Mouse (Mus musculus) intestine, embryonic 15.5 days (tissue): ENCODE measurements around the gene Zfp551. TPM values are rescaled to one million over a fixed set of nuclear protein-coding genes. Genes with fewer than 3 reads are reported as not detected.

Source experiments
- ATAC-seq: fragments of 200-750 bp; cut with Nextera tagmentation; 2 replicates; pipeline ENCODE4 v1.8.0; 2017; ENCODE audit warnings: moderate TSS enrichment, moderate library complexity
- H3K27ac ChIP-seq: fragments of 300-500 bp; sonication (generic); 2 replicates; pipeline ENCODE4 v1.5.1; 2015; ENCODE audit warnings: mild to moderate bottlenecking, inconsistent platforms
- H3K27me3 ChIP-seq: fragments of 300-500 bp; sonication (generic); replicated peaks from 2 replicates; pipeline ENCODE4 v1.6.1; 2015; ENCODE audit warnings: inconsistent platforms
- H3K36me3 ChIP-seq: fragments of 300-500 bp; sonication (generic); 2 replicates; pipeline ENCODE4 v1.6.1; 2015; ENCODE audit warnings: inconsistent platforms
- H3K4me1 ChIP-seq: fragments of 300-500 bp; sonication (generic); replicated peaks from 2 replicates; pipeline ENCODE4 v1.6.1; 2015; ENCODE audit warnings: inconsistent platforms
- H3K4me2 ChIP-seq: fragments of 300-500 bp; sonication (generic); replicated peaks from 2 replicates; pipeline ENCODE4 v1.6.1; 2015; ENCODE audit warnings: mild to moderate bottlenecking, inconsistent platforms
- H3K4me3 ChIP-seq: fragments of 300-500 bp; sonication (generic); replicated peaks from 2 replicates; pipeline ENCODE4 v1.5.1; 2015; ENCODE audit warnings: inconsistent platforms
- H3K9ac ChIP-seq: fragments of 300-500 bp; sonication (generic); 2 replicates; pipeline ENCODE4 v1.6.1; 2015; ENCODE audit warnings: inconsistent platforms
- H3K9me3 ChIP-seq: fragments of 300-500 bp; sonication (generic); 2 replicates; pipeline ENCODE4 v1.6.1; 2016; ENCODE audit warnings: inconsistent platforms
- WGBS: fragments of 180-500 bp; shearing (Covaris S2); methylation state at CpG from one replicate; pipeline ENCODE4 v1.1.7; 2015; 5-methylcytosine and 5-hydroxymethylcytosine counted together
- polyA plus RNA-seq: library from polyadenylated mRNA; unstranded; fragments of >200 nt; fragmentation: Nextera tagmentation; extraction: Ambion mirVana; gene quantifications from 2 replicates; pipeline ENCODE4 v1.2.1, GENCODE M21; 2015

Zfp551 gene
- 3.1 and 3.2 TPM in 2 replicates for polyA plus RNA-seq

DNA sequence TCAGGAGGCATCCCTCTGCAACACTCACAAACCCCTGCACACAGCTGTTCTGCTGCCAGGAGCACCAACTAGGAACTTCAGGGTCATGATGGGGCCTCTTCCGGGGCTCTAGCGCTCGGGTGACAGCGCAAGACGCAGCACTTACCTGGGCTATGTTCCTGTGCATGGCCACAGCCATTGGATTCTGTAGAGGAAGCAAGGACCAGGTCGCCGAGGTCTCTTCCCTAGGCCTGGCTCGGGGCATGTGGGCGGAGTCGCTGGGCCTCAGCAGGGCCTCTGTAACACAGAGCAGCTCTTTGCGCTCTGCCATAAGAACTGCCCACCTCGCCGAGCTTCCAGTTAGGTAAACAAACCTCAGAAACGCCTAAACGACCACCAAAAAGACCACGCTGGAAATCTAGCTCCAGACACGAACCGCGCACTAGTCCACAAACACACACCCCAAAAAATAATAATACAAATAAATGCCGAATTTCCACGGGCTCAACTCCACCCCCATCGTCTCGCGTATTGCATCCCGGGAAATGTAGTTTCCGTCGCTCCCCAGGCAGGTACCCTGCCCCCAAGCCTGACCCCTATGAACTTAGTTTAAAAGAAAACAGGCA lies at the start of gene Zfp551:
Zfp551 (minus strand) TSS at position 507 of the 605 bp plus-strand sequence.
- peak within 1 kb of the TSS; percentile 54 for H3K4me3 ChIP-seq
- H3K9me3 ChIP-seq: no peaks in the 10 kb centered on the region
- H3K36me3 ChIP-seq: 0 out of 2 replicates have a peak, but pooled peaks cover under 1% of the 10 kb centered on the region
- no peaks in the 10 kb centered on the region for H3K27me3 ChIP-seq
- peak within 1 kb of the TSS; percentile 78 for H3K9ac ChIP-seq
- WGBS: under 1% methylated on average over 27 of the region's 27 CpGs
- H3K27ac ChIP-seq: 0 out of 2 replicates have a peak within 1 kb of the TSS, but pooled peaks have one; percentile 52
- peak within 1 kb of the TSS; percentile 79 for H3K4me2 ChIP-seq
- H3K4me1 ChIP-seq: no peaks in the 10 kb centered on the region
- peak; percentile 99 for ATAC-seq

DNA sequence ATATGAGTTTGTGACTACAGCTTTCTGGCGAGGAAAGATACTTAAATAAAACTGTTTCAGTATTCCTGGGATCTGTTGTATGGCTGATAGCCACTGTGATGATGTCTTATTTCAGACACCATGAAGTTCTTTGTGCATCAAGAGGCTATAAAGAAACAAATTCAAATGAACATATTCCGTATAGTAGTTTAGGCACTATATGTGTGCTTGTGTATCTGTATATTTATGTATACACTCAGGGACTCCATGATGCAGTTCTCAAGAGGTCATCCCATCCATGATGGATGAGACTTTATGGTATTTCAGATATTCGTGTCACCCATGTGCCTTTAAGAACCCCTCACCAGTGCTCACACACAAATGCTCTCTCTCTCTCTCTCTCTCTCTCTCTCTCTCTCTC lies 304 bp upstream of the Zfp551 start:
- WGBS: 60% methylated on average over 3 of the region's 3 CpGs
- Histone ChIP-seq H3K27ac (no peak overlapping the region), H3K4me1 (no peaks in the 10 kb centered on the region), H3K9me3 (no peaks in the 10 kb centered on the region), H3K27me3 (no peaks in the 10 kb centered on the region), H3K9ac (no peak overlapping the region), H3K4me3 (peak overlapping the region; percentile 54; the same call in 1 of the 2 replicates), H3K36me3 (no peaks in the 10 kb centered on the region), H3K4me2 (peak overlapping the region; percentile 79; the same call in 1 of the 2 replicates)
- ATAC-seq: no peak

DNA sequence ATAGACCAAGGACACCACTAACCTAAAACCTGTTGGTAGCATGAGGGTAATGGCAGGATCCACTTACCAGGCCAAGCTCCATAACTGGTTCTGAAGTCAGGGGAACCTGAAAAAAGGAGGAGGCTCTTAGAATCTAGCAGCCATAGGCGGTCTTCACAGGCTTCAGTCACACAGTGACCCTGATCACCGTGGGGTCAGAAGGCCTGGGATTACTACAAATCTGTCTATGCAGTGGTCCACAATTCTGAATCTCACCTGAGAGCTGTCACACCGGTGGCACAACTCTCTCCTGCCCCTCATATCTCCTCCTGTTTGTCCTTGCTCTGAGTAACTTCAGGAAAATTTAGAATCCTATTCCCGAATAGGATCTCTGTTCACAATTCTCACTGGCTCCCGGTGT lies 810 bp downstream of the Zfp551 start:
- Histone ChIP-seq H3K4me3 (peak overlapping the region; percentile 54), H3K4me1 (no peaks in the 10 kb centered on the region), H3K9ac (peak overlapping the region; percentile 78; the same call in 1 of the 2 replicates), H3K9me3 (no peaks in the 10 kb centered on the region), H3K27me3 (no peaks in the 10 kb centered on the region), H3K36me3 (peaks cover 6% of the 10 kb centered on the region; the same call in 1 of the 2 replicates), H3K27ac (no peak overlapping the region), H3K4me2 (peak overlapping the region; percentile 79)
- 39% methylated on average over 5 of the region's 5 CpGs for WGBS
- ATAC-seq: peak; percentile 44

DNA sequence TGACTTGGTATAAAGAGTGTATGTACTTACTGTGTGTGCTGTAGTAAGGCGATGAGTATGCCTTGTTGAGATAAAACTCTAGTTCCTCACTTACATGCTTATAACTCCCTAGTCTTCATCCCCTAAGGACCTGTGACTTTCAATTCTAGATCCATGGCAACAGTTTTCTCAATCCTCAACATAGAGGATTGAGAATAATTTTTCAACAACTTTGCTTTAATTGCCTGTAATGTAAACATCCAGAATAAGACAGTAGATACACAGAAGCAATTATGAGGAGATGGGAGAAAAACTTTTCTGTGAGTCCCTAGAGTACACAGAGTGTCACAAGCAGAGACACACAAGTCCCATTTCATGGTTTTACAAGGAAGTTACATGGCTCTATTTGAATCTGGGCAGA lies 53.4 kb downstream of the Zfp551 start, which contains the start of gene Vmn1r84:
Vmn1r84 (minus strand) TSS at position 101 of the 400 bp plus-strand sequence.
- H3K27me3 ChIP-seq: no peaks in the 10 kb centered on the region
- ATAC-seq: no peak
- H3K4me1 ChIP-seq: no peaks in the 10 kb centered on the region
- no peak within 1 kb of the TSS for H3K9ac ChIP-seq
- H3K4me3 ChIP-seq: no peak within 1 kb of the TSS
- H3K4me2 ChIP-seq: no peak within 1 kb of the TSS
- no peak within 1 kb of the TSS for H3K27ac ChIP-seq
- H3K36me3 ChIP-seq: no peaks in the 10 kb centered on the region
- H3K9me3 ChIP-seq: no peaks in the 10 kb centered on the region
- WGBS: 58% methylated on average over 1 of the region's 1 CpGs

Other genes starting within 250 kb of the Zfp551 start
- not detected in 2 replicates for gene Vmn1r80, start 233.5 kb downstream of the Zfp551 start, polyA plus RNA-seq
- not detected in 2 replicates for gene Vmn1r81, start 154.5 kb downstream of the Zfp551 start, polyA plus RNA-seq
- gene Vmn1r82, start 122.3 kb downstream of the Zfp551 start, polyA plus RNA-seq: not detected in 2 replicates
- gene Vmn1r83, start 93.3 kb downstream of the Zfp551 start, polyA plus RNA-seq: 0.05 TPM in 1 of 2 replicates, not detected in the other
- gene Vmn1r84, start 53.5 kb downstream of the Zfp551 start, polyA plus RNA-seq: not detected in 2 replicates
- 13.4 and 16.4 TPM in 2 replicates for gene Zfp606, start 55.5 kb upstream of the Zfp551 start, polyA plus RNA-seq
- not detected in 2 replicates for gene 2900092C05Rik, start 89.8 kb upstream of the Zfp551 start, polyA plus RNA-seq
- gene Vmn2r53, start 186.0 kb upstream of the Zfp551 start, polyA plus RNA-seq: not detected in 2 replicates
- gene Vmn2r54, start 217.6 kb upstream of the Zfp551 start, polyA plus RNA-seq: not detected in 2 replicates